Mouse (Mus musculus): ENCODE data around the gene Acot4. TPM values are rescaled to one million over a fixed set of nuclear protein-coding genes. Genes with fewer than 3 reads are reported as not detected.

Gene Acot4
- polyA plus RNA-seq, 1 experiment: 0.39 TPM

GRCm38 (mm10) chr12:84051937-84052474, 13.8 kb downstream of the Acot4 start, which contains the start of gene Acot3:
Gene Acot3, plus strand, starts transcription at chr12:84052144.
- Histone ChIP-seq H3K4me3 (ENCODE audit: low read depth, low read length) (no peak within 1 kb of the TSS), H3K36me3 (ENCODE audit: control insufficient read depth, insufficient read depth, low read length, poor library complexity, severe bottlenecking) (no peaks in the 10 kb centered on the region), H3K9ac (ENCODE audit: low read depth, poor library complexity, severe bottlenecking) (0 out of 2 replicates have a peak within 1 kb of the TSS, but pooled peaks have one; percentile 7), H3K27me3 (ENCODE audit: control insufficient read depth, insufficient read depth, low read length, poor library complexity, severe bottlenecking) (no peaks in the 10 kb centered on the region; the same call in 1 of the 2 replicates), H3K4me1 (ENCODE audit: control insufficient read depth, insufficient read depth, low read length) (peaks cover 1% of the 10 kb centered on the region), H3K9me3 (replicated peaks; ENCODE audit: control insufficient read depth, insufficient read depth, low read length, poor library complexity, severe bottlenecking) (peaks cover 10% of the 10 kb centered on the region; the same call in 1 of the 2 replicates), H3K27ac (ENCODE audit: insufficient read depth, low read length) (no peak within 1 kb of the TSS)
- TF ChIP-seq CTCF (IDR thresholded peaks at IDR 0.05; ENCODE audit: low read depth, low read length) (no peak), EP300 (IDR thresholded peaks at IDR 0.05; ENCODE audit: insufficient read depth, low read depth, low read length) (no peak), POLR2A (IDR thresholded peaks at IDR 0.05; ENCODE audit: insufficient read depth, low read length) (no peak)

GRCm38 (mm10) chr12:84052609-84053008, 14.4 kb downstream of the Acot4 start:
- no peaks in the 10 kb centered on the region for H3K36me3 ChIP-seq (ENCODE audit: control insufficient read depth, insufficient read depth, low read length, poor library complexity, severe bottlenecking)
- peaks cover 1% of the 10 kb centered on the region for H3K4me1 ChIP-seq (ENCODE audit: control insufficient read depth, insufficient read depth, low read length)
- H3K27ac ChIP-seq (ENCODE audit: insufficient read depth, low read length): no peak overlapping the region
- TF ChIP-seq EP300 (IDR thresholded peaks at IDR 0.05; ENCODE audit: insufficient read depth, low read depth, low read length) (no peak), CTCF (IDR thresholded peaks at IDR 0.05; ENCODE audit: low read depth, low read length) (no peak), POLR2A (IDR thresholded peaks at IDR 0.05; ENCODE audit: insufficient read depth, low read length) (no peak)
- 0 out of 2 replicates have a peak overlapping the region, but pooled peaks have one; percentile 7 for H3K9ac ChIP-seq (ENCODE audit: low read depth, poor library complexity, severe bottlenecking)
- H3K9me3 ChIP-seq (replicated peaks; ENCODE audit: control insufficient read depth, insufficient read depth, low read length, poor library complexity, severe bottlenecking): peaks cover 10% of the 10 kb centered on the region; the same call in 1 of the 2 replicates
- H3K27me3 ChIP-seq (ENCODE audit: control insufficient read depth, insufficient read depth, low read length, poor library complexity, severe bottlenecking): no peaks in the 10 kb centered on the region; the same call in 1 of the 2 replicates
- H3K4me3 ChIP-seq (ENCODE audit: low read depth, low read length): no peak overlapping the region

GRCm38 (mm10) chr12:84053173-84053572, 15.0 kb downstream of the Acot4 start:
- Histone ChIP-seq H3K4me3 (ENCODE audit: low read depth, low read length) (peak overlapping the region; percentile 49), H3K9ac (ENCODE audit: low read depth, poor library complexity, severe bottlenecking) (peak overlapping the region; percentile 48; the same call in 1 of the 2 replicates), H3K36me3 (ENCODE audit: control insufficient read depth, insufficient read depth, low read length, poor library complexity, severe bottlenecking) (no peaks in the 10 kb centered on the region), H3K9me3 (replicated peaks; ENCODE audit: control insufficient read depth, insufficient read depth, low read length, poor library complexity, severe bottlenecking) (peaks cover 8% of the 10 kb centered on the region; the same call in 1 of the 2 replicates), H3K4me1 (ENCODE audit: control insufficient read depth, insufficient read depth, low read length) (peaks cover 1% of the 10 kb centered on the region), H3K27ac (ENCODE audit: insufficient read depth, low read length) (no peak overlapping the region), H3K27me3 (ENCODE audit: control insufficient read depth, insufficient read depth, low read length, poor library complexity, severe bottlenecking) (no peaks in the 10 kb centered on the region; the same call in 1 of the 2 replicates)
- TF ChIP-seq CTCF (IDR thresholded peaks at IDR 0.05; ENCODE audit: low read depth, low read length) (no peak), POLR2A (IDR thresholded peaks at IDR 0.05; ENCODE audit: insufficient read depth, low read length) (no peak), EP300 (IDR thresholded peaks at IDR 0.05; ENCODE audit: insufficient read depth, low read depth, low read length) (no peak)

- TF ChIP-seq POLR2A (IDR thresholded peaks at IDR 0.05; ENCODE audit: insufficient read depth, low read length) (no peak), EP300 (IDR thresholded peaks at IDR 0.05; ENCODE audit: insufficient read depth, low read depth, low read length) (no peak), CTCF (IDR thresholded peaks at IDR 0.05; ENCODE audit: low read depth, low read length) (no peak)
- Histone ChIP-seq H3K27ac (ENCODE audit: insufficient read depth, low read length) (no peak overlapping the region), H3K36me3 (ENCODE audit: control insufficient read depth, insufficient read depth, low read length, poor library complexity, severe bottlenecking) (no peaks in the 10 kb centered on the region)
Measured at GRCm38 (mm10) chr12:84053679-84054391, 15.7 kb downstream of the Acot4 start.

GRCm38 (mm10) chr12:84060946-84061345, 22.8 kb downstream of the Acot4 start:
- no peak overlapping the region for H3K4me3 ChIP-seq (ENCODE audit: low read depth, low read length)
- no peaks in the 10 kb centered on the region for H3K36me3 ChIP-seq (ENCODE audit: control insufficient read depth, insufficient read depth, low read length, poor library complexity, severe bottlenecking)
- no peaks in the 10 kb centered on the region for H3K9me3 ChIP-seq (replicated peaks; ENCODE audit: control insufficient read depth, insufficient read depth, low read length, poor library complexity, severe bottlenecking)
- H3K27ac ChIP-seq (ENCODE audit: insufficient read depth, low read length): no peak overlapping the region
- H3K27me3 ChIP-seq (ENCODE audit: control insufficient read depth, insufficient read depth, low read length, poor library complexity, severe bottlenecking): no peaks in the 10 kb centered on the region
- TF ChIP-seq EP300 (IDR thresholded peaks at IDR 0.05; ENCODE audit: insufficient read depth, low read depth, low read length) (no peak), CTCF (IDR thresholded peaks at IDR 0.05; ENCODE audit: low read depth, low read length) (no peak), POLR2A (IDR thresholded peaks at IDR 0.05; ENCODE audit: insufficient read depth, low read length) (no peak)
- no peak overlapping the region for H3K9ac ChIP-seq (ENCODE audit: low read depth, poor library complexity, severe bottlenecking)
- H3K4me1 ChIP-seq (ENCODE audit: control insufficient read depth, insufficient read depth, low read length): no peaks in the 10 kb centered on the region

More at GRCm38 (mm10) chr12:84053679-84054391, 15.7 kb downstream of the Acot4 start:
- Histone ChIP-seq H3K4me1 (ENCODE audit: control insufficient read depth, insufficient read depth, low read length) (peaks cover 1% of the 10 kb centered on the region), H3K27me3 (ENCODE audit: control insufficient read depth, insufficient read depth, low read length, poor library complexity, severe bottlenecking) (no peaks in the 10 kb centered on the region; the same call in 1 of the 2 replicates), H3K9ac (ENCODE audit: low read depth, poor library complexity, severe bottlenecking) (peak overlapping the region; percentile 48), H3K9me3 (replicated peaks; ENCODE audit: control insufficient read depth, insufficient read depth, low read length, poor library complexity, severe bottlenecking) (peaks cover 3% of the 10 kb centered on the region; the same call in 1 of the 2 replicates), H3K4me3 (ENCODE audit: low read depth, low read length) (peak overlapping the region; percentile 59)

Data from ES-Bruce4 (cell line).